Mouse (Mus musculus) right cerebral cortex, adult 2 months (tissue): ENCODE results near the gene Kcnj10.

Experiments
- DNase-seq, 2 experiments: peaks; one replicate each; pipeline ENCODE4 v3.0.0; 2021 to 2022; ENCODE audit warnings: low spot score in 2 of 2

Kcnj10 gene

GRCm38 (mm10) chr1:172329616-172330015 lies 11.4 kb upstream of the Kcnj10 start:
- no peak for DNase-seq

GRCm38 (mm10) chr1:172331422-172331947 lies 9.5 kb upstream of the Kcnj10 start:
- peak in 1 of 2 experiments; percentile 26 for DNase-seq

- no peak for DNase-seq
Measured at GRCm38 (mm10) chr1:172332925-172333324, 8.1 kb upstream of the Kcnj10 start.

GRCm38 (mm10) chr1:172333512-172333911 lies 7.5 kb upstream of the Kcnj10 start:
- no peak for DNase-seq

GRCm38 (mm10) chr1:172335804-172336203 lies 5.2 kb upstream of the Kcnj10 start:
- DNase-seq, result no peak

- DNase-seq, result no peak
Measured at GRCm38 (mm10) chr1:172337411-172338185, 3.4 kb upstream of the Kcnj10 start.

- DNase-seq, result no peak
Measured at GRCm38 (mm10) chr1:172341386-172341785, 376 bp downstream of the Kcnj10 start.

- DNase-seq, result peak; percentile 37 to 62
Measured at GRCm38 (mm10) chr1:172342729-172343128, 1.7 kb downstream of the Kcnj10 start.

- DNase-seq, result no peak
Measured at GRCm38 (mm10) chr1:172343914-172344313, 2.9 kb downstream of the Kcnj10 start.

GRCm38 (mm10) chr1:172344820-172345219 lies 3.8 kb downstream of the Kcnj10 start:
- no peak for DNase-seq

- no peak for DNase-seq
Measured at GRCm38 (mm10) chr1:172346707-172347106, 5.7 kb downstream of the Kcnj10 start.

GRCm38 (mm10) chr1:172347382-172347781 lies 6.4 kb downstream of the Kcnj10 start:
- no peak for DNase-seq

GRCm38 (mm10) chr1:172349504-172349903 lies 8.5 kb downstream of the Kcnj10 start:
- no peak for DNase-seq

GRCm38 (mm10) chr1:172349916-172350812 lies 9.2 kb downstream of the Kcnj10 start:
- DNase-seq, result peak; percentile 35 to 60

- no peak for DNase-seq
Measured at GRCm38 (mm10) chr1:172352001-172352400, 11.0 kb downstream of the Kcnj10 start.

GRCm38 (mm10) chr1:172352453-172352852 lies 11.4 kb downstream of the Kcnj10 start:
- DNase-seq, result no peak

GRCm38 (mm10) chr1:172355336-172355735 lies 14.3 kb downstream of the Kcnj10 start:
- DNase-seq, result no peak

- DNase-seq, result peak; percentile 62 to 63
Measured at GRCm38 (mm10) chr1:172357550-172357949, 16.5 kb downstream of the Kcnj10 start.

GRCm38 (mm10) chr1:172358341-172358740 lies 17.3 kb downstream of the Kcnj10 start:
- DNase-seq, result no peak

GRCm38 (mm10) chr1:172364684-172365083 lies 23.7 kb downstream of the Kcnj10 start:
- peak; percentile 62 to 64 for DNase-seq

GRCm38 (mm10) chr1:172368768-172369418 lies 27.9 kb downstream of the Kcnj10 start:
- no peak for DNase-seq

- peak; percentile 98 for DNase-seq
Measured at GRCm38 (mm10) chr1:172376198-172376667, 35.2 kb downstream of the Kcnj10 start, which contains the start of gene Pigm. TSS of gene Pigm (plus strand) at chr1:172376546.
